Mouse (Mus musculus): ENCODE results near the gene Blm.

GRCm38 (mm10) chr7:80535009-80535744, at the start of gene Blm:
- TF ChIP-seq CTCF (IDR thresholded peaks at IDR 0.05; ENCODE audit: low read depth, low read length) (no peak), POLR2A (IDR thresholded peaks at IDR 0.05; ENCODE audit: extremely low read depth, insufficient read depth, low read length) (no peak)

Measured in liver, adult 2 months (tissue).